Mouse (Mus musculus): ENCODE measurements around the gene Jdp2. TPM values are rescaled to one million over a fixed set of nuclear protein-coding genes. Genes with fewer than 3 reads are reported as not detected.

Jdp2 gene
- polyA plus RNA-seq (2016; fragmentation: Nextera tagmentation; extraction: Ambion mirVana), result 0.25 TPM in 1 of 2 replicates, not detected in the other

DNA sequence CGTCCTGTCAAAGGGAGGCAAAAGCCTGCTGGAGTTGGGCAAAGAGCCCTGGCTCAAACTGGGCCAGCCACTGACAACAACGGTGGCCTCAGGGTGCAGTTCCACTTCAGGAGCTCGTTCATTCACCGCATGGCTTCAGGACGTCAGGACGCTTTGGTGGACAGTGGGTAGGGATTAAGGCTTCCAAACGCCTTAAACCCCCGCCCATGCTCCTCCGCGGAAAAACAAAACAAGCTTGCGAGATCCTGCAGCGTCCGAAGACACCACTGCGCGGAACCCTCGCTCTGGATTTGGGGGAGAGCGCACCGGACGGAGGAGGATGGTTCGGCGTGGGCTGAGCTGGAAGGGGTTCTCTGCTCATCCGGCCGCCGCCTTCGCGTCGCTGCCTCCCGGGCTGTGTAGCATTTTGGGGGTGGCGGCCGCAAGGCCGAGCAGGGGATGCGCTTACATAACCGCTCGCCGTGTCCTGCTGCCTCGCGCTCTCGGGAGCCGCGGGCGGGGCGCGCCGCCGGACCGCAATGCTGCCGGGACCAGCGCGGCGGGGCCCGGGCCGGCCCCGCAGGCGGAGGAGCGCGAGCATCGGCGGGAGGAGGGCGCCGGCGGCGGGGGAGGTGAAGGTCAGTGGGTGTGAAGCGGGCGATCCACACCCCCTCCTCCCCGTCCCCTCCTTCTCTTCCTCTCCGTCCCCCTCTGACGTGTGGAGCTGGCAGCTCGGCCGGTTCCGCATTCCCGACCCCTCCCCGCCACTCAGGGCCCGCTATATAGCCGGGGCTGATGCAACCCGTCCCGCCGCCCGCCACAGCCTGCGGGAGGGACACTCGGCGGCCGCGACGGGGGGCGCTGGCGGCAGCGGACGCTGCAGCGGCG is at the start of gene Jdp2:
Jdp2 (plus strand) TSS at position 417 of the 867 bp plus-strand sequence.
- Histone ChIP-seq H3K27me3 (ENCODE audit: insufficient read depth, poor library complexity, severe bottlenecking) (peaks cover 52% of the 10 kb centered on the region), H3K9me3 (no peaks in the 10 kb centered on the region), H3K4me3 (peak within 1 kb of the TSS; percentile 84), H3K27ac (peak within 1 kb of the TSS; percentile 91), H3K36me3 (no peaks in the 10 kb centered on the region), H3K4me1 (replicated peaks) (peaks cover 44% of the 10 kb centered on the region)
- DNase-seq (ENCODE audit: low spot score), result peak; percentile 80
- under 1% methylated on average over 83 of the region's 90 CpGs for WGBS

GRCm38 (mm10) chr12:85549661-85550060 is 49.2 kb upstream of the Jdp2 start:
- DNase-seq (ENCODE audit: low spot score), result no peak
- H3K4me1 ChIP-seq (replicated peaks), result peaks cover 16% of the 10 kb centered on the region
- H3K9me3 ChIP-seq, result no peaks in the 10 kb centered on the region
- WGBS, result 68% methylated on average over 8 of the region's 8 CpGs
- H3K27ac ChIP-seq, result no peak overlapping the region
- H3K27me3 ChIP-seq (ENCODE audit: insufficient read depth, poor library complexity, severe bottlenecking), result no peaks in the 10 kb centered on the region
- no peak overlapping the region for H3K4me3 ChIP-seq
- H3K36me3 ChIP-seq, result no peaks in the 10 kb centered on the region

DNA sequence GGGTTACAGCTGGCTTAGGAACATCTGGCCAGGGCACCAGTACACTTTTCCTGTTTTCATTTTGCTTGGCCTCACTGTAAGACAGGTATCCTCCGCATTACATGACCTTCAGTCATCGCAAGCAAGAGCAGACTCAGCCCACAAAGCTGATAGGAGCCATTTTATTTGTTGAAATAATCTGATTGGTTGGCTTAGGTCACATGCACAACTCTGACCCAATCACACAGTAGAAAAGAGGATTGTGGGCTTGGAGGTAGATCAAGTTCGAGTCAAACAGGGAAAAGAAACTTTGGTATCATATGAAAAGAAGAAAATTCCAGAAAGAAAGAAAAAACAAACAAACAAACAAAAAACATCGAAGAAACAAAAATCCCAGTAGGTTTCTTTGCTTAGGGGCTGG is 48.4 kb upstream of the Jdp2 start:
- no peaks in the 10 kb centered on the region for H3K27me3 ChIP-seq (ENCODE audit: insufficient read depth, poor library complexity, severe bottlenecking)
- DNase-seq (ENCODE audit: low spot score), result no peak
- peaks cover 16% of the 10 kb centered on the region for H3K4me1 ChIP-seq (replicated peaks)
- H3K9me3 ChIP-seq, result no peaks in the 10 kb centered on the region
- WGBS, result 91% methylated on average over 4 of the region's 4 CpGs
- H3K36me3 ChIP-seq, result no peaks in the 10 kb centered on the region
- H3K27ac ChIP-seq, result no peak overlapping the region
- no peak overlapping the region for H3K4me3 ChIP-seq

DNA sequence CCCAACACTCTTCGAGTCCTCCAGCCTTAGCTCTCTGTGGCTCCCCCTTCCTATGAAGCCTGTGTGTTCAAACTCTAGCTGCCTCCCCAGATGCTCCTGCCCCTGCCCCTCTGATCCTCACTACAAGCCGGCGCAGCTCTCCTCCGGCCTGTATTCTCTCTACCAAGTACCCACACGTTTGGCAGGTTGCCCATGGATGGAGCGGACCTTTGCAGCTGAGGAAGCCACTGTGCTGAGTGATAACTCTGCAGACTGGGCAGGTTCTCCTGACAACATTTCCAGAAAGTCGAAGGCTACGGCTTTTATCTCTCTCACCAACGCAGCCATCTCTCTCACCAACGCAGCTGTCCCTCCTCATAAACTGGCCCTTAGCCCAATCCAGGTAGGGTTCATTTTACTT is 39.5 kb upstream of the Jdp2 start:
- H3K4me3 ChIP-seq, result no peak overlapping the region
- no peaks in the 10 kb centered on the region for H3K27me3 ChIP-seq (ENCODE audit: insufficient read depth, poor library complexity, severe bottlenecking)
- DNase-seq (ENCODE audit: low spot score), result no peak
- H3K9me3 ChIP-seq, result no peaks in the 10 kb centered on the region
- no peaks in the 10 kb centered on the region for H3K36me3 ChIP-seq
- H3K27ac ChIP-seq, result no peak overlapping the region
- 0 out of 2 replicates have a peak, but pooled peaks cover 4% of the 10 kb centered on the region for H3K4me1 ChIP-seq (replicated peaks)
- WGBS, result 91% methylated on average over 10 of the region's 10 CpGs

DNA sequence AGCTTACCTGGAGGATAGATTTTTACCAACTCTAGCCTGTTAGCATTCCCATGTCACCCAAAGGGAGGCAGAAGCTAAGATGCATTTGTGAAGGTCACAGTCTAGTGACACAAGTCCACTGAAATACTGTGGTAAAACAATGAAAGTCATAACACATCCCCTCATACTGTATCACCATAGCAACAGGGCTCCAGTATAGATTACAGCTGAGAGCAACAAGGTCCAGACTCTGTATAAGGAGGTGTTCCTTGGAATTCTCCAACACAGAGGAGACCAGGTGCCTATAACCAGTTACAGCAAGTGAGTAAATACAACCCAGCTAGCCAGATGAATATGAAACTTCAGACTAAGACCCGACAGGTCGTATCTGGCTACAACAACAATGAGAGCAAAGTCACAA is 33.4 kb upstream of the Jdp2 start:
- Histone ChIP-seq H3K4me3 (no peak overlapping the region), H3K4me1 (replicated peaks) (0 out of 2 replicates have a peak, but pooled peaks cover 4% of the 10 kb centered on the region), H3K36me3 (no peaks in the 10 kb centered on the region), H3K9me3 (no peaks in the 10 kb centered on the region), H3K27me3 (ENCODE audit: insufficient read depth, poor library complexity, severe bottlenecking) (no peaks in the 10 kb centered on the region), H3K27ac (no peak overlapping the region)
- no peak for DNase-seq (ENCODE audit: low spot score)
- WGBS, result 87% methylated on average over 2 of the region's 2 CpGs

DNA sequence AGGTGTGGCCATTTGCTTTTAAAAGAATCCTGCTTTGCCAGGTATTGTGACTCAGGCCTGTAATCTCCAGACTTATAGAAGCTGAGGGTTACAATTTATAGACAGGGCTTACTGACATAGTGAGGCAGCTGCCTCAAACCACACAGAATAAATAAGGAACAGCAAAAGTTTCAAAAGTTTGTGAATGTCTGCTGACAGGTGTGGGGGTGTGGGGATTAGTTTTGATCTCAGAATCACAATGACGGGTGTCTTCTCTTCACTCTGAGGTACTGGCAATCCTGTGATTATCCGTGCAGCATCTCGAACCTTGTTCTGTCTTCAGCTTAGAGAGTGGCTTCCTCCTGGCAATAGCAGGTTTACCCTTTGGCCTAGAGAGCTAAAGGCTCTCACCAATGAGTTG is 30.5 kb upstream of the Jdp2 start:
- H3K4me1 ChIP-seq (replicated peaks), result peaks cover 14% of the 10 kb centered on the region
- H3K27me3 ChIP-seq (ENCODE audit: insufficient read depth, poor library complexity, severe bottlenecking), result no peaks in the 10 kb centered on the region; the same call in 1 of the 2 replicates

DNA sequence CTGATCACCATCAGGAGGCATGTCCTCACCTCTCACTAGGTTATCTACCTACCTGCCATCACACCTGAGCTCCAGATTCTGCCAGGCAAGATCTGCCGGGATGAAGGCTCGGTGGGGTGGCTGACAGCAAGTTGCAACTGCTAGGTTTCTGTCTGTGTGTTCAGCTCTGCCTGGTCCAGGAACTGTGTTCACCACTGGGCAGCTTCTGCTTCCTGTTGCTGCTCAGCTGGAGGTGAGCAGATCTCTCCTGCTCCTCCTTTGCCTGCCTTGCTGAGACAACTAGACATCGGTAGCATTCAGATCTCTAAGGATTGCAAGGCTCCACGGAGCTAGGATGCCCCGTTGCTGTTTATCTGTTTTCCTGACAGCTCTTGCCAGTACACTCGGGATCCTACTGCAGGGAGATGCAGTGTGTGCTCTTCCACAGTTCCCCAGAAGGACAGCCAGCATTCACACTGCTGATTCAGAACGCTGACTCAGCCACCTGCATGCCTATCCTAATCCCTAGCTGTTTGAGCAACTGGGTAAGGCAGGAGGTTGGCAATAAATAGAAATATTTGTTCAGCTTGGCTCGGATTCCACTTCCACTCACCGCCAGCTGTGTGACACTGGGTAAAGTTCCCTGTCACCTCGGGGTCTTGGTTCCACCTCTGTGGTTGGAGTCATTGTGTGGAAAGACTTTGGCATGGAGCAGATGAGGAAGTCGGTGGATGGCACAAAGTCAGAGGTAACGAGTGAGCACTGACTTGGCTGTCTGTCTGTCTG is 29.3 kb upstream of the Jdp2 start:
- H3K36me3 ChIP-seq, result no peaks in the 10 kb centered on the region
- peaks cover 9% of the 10 kb centered on the region for H3K4me1 ChIP-seq (replicated peaks)
- H3K9me3 ChIP-seq, result no peaks in the 10 kb centered on the region
- H3K4me3 ChIP-seq, result no peak overlapping the region
- WGBS, result 80% methylated on average over 12 of the region's 12 CpGs
- H3K27ac ChIP-seq, result no peak overlapping the region
- no peak for DNase-seq (ENCODE audit: low spot score)
- H3K27me3 ChIP-seq (ENCODE audit: insufficient read depth, poor library complexity, severe bottlenecking), result no peaks in the 10 kb centered on the region; the same call in 1 of the 2 replicates

More for the DNA sequence above, 30.5 kb upstream of the Jdp2 start:
- WGBS, result 93% methylated on average over 3 of the region's 3 CpGs
- H3K27ac ChIP-seq, result no peak overlapping the region
- H3K9me3 ChIP-seq, result no peaks in the 10 kb centered on the region
- no peak for DNase-seq (ENCODE audit: low spot score)
- no peaks in the 10 kb centered on the region for H3K36me3 ChIP-seq
- no peak overlapping the region for H3K4me3 ChIP-seq

DNA sequence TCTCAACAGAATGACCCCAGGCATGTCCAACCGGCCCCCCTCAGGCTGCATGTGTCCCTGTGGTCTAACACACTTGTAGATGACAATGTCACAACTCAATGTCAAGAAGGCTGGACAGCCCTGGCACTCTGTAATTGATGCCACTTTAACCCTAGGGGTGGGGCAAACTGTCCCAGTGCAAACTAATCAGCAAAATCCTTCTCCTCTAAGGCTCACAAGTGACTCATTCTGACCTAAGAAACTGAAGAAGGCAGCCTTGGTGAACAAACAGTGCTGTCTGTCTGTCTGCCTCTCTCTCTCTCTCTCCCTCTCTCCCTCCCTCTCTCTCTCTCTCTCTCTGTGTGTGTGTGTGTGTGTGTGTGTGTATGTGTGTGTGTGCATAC is 28.7 kb upstream of the Jdp2 start:
- H3K4me1 ChIP-seq (replicated peaks), result peaks cover 9% of the 10 kb centered on the region
- H3K9me3 ChIP-seq, result no peaks in the 10 kb centered on the region
- no peak overlapping the region for H3K4me3 ChIP-seq
- DNase-seq (ENCODE audit: low spot score), result no peak
- H3K27ac ChIP-seq, result no peak overlapping the region
- no peaks in the 10 kb centered on the region for H3K36me3 ChIP-seq
- 89% methylated on average over 1 of the region's 1 CpGs for WGBS
- no peaks in the 10 kb centered on the region; the same call in 1 of the 2 replicates for H3K27me3 ChIP-seq (ENCODE audit: insufficient read depth, poor library complexity, severe bottlenecking)

GRCm38 (mm10) chr12:85571312-85571711 is 27.5 kb upstream of the Jdp2 start:
- Histone ChIP-seq H3K4me3 (no peak overlapping the region), H3K4me1 (replicated peaks) (peaks cover 9% of the 10 kb centered on the region), H3K36me3 (no peaks in the 10 kb centered on the region), H3K27ac (no peak overlapping the region), H3K9me3 (no peaks in the 10 kb centered on the region), H3K27me3 (ENCODE audit: insufficient read depth, poor library complexity, severe bottlenecking) (no peaks in the 10 kb centered on the region; the same call in 1 of the 2 replicates)
- DNase-seq (ENCODE audit: low spot score), result no peak
- WGBS, result 91% methylated on average over 11 of the region's 11 CpGs

DNA sequence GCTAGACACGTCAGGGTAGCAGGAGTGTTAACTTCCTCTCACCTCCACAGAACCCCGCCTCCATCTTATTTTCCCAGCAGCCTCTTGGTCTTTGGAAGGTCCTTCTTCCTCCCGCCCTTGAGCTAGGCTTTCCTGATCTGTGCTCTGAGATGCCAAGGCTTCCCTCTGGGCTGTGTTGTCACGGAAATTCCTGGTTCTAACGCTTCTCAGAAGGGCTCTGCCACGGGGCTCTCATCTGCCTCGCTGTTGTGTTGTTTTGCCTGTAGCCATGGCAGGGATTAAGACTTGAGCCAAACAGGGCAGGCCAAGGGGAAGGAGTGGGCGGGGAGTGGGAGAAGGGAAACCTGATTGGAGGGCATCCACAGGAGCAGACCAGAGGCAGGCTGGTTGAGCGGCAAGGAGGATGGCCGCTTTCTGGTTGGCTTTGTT is 26.8 kb upstream of the Jdp2 start:
- WGBS, result 32% methylated on average over 10 of the region's 10 CpGs
- DNase-seq (ENCODE audit: low spot score), result peak; percentile 55
- Histone ChIP-seq H3K4me3 (peak overlapping the region; percentile 18; the same call in 1 of the 2 replicates), H3K36me3 (no peaks in the 10 kb centered on the region), H3K9me3 (no peaks in the 10 kb centered on the region), H3K27ac (peak overlapping the region; percentile 77), H3K27me3 (ENCODE audit: insufficient read depth, poor library complexity, severe bottlenecking) (no peaks in the 10 kb centered on the region; the same call in 1 of the 2 replicates), H3K4me1 (replicated peaks) (peaks cover 9% of the 10 kb centered on the region)

DNA sequence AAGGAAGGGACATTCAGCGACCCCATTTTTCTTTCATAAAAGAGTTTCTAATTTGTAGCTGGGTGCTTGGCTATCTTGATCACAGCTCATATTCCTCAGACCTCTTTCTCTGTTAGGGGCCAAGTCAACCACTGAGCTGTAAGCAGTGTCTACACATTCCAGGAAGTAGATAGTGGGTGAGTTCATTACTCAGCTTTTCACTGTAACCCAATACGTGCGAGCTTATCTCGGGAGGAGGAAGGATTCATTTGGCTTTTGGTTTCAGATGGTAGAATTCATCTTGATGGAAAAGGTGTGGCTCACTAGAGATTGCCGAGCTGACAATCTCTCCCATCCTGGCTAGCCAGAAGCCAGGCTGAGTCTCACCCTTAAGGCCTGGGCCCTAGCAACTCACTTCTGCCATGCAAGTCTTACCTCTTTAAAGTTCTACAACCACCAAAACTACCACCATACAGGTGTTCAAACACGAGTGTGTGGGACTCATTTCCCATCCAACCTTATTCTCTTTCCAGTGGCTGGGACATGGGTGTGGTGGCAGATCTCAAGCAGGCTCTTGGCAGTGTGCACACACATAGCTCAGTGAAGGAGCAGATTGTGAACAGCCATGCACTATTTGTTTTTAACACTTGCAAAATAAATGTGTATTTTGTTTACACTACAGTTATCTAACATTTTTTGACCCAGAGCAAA is 23.9 kb upstream of the Jdp2 start:
- Histone ChIP-seq H3K27ac (no peak overlapping the region), H3K27me3 (ENCODE audit: insufficient read depth, poor library complexity, severe bottlenecking) (no peaks in the 10 kb centered on the region; the same call in 1 of the 2 replicates), H3K36me3 (no peaks in the 10 kb centered on the region), H3K4me1 (replicated peaks) (peaks cover 9% of the 10 kb centered on the region), H3K9me3 (no peaks in the 10 kb centered on the region), H3K4me3 (no peak overlapping the region)
- DNase-seq (ENCODE audit: low spot score), result no peak
- WGBS, result 82% methylated on average over 6 of the region's 6 CpGs

GRCm38 (mm10) chr12:85575496-85575840 is 23.4 kb upstream of the Jdp2 start:
- Histone ChIP-seq H3K27me3 (ENCODE audit: insufficient read depth, poor library complexity, severe bottlenecking) (no peaks in the 10 kb centered on the region; the same call in 1 of the 2 replicates), H3K4me3 (no peak overlapping the region), H3K36me3 (no peaks in the 10 kb centered on the region), H3K4me1 (replicated peaks) (peaks cover 9% of the 10 kb centered on the region), H3K9me3 (no peaks in the 10 kb centered on the region), H3K27ac (no peak overlapping the region)
- no peak for DNase-seq (ENCODE audit: low spot score)
- 81% methylated on average over 4 of the region's 4 CpGs for WGBS

Data from hindbrain, embryonic 10.5 days (tissue).